ENCODE assay signal across 8 mouse cellular contexts in the genomic region with DNA sequence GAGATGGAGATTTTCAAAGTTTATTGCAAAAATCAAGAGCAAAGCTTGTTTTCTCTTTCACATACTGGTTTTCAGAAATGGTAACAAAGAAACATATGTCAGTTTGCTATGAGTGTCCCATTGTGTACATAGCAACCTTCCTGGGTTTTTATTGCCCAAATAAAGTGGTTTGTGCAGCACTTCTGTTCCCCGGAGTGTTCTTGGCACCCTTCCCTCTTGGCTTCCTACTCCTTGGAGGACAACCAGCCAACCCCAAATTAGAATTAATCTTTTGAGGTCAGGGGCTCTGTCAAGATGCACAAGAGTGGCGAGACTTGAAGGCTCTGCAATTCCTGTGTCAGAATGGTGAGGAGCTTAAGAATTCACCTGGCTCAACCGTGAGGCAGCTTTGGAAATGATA. TPM values are rescaled to one million over a fixed set of nuclear protein-coding genes. Genes with fewer than 3 reads are reported as not detected.
DNase-seq lines count a peak whose midpoint lies in the region; ATAC-seq and TF ChIP-seq lines count a peak whose summit lies in the region.

No protein-coding gene starts in this region.

- peak; percentile 32 for DNase-seq in gastrocnemius, adult 2 months
- DNase-seq in gastrocnemius, adult 8-10 months (ENCODE audit: low spot score in 2 of 2): no peak
- DNase-seq in NIH3T3 (ENCODE audit: low read depth): peak; percentile 40
- DNase-seq in gastrocnemius, postnatal 14 days: peak; percentile 10
- DNase-seq in kidney, postnatal 0 days (ENCODE audit: low spot score): peak; percentile 62
- peak; percentile 51 for DNase-seq in ovary, postnatal 14 days (ENCODE audit: low spot score)
- no peak for DNase-seq in yolk sac, embryonic 10.5 days (ENCODE audit: low spot score)
- no peak for DNase-seq in thymus, postnatal 36 days

- intact Hi-C loops in gastrocnemius, adult 2 months (cut with DNase I): no loop called here
- intact Hi-C loops in gastrocnemius, postnatal 14 days (cut with DNase I; ENCODE audit: low total_unique reads): no loop called here

- no peak overlapping the region for H3K27ac ChIP-seq in gastrocnemius, adult 2 months
- peak overlapping the region; percentile 52 for H3K27ac ChIP-seq in kidney, postnatal 0 days

- no peaks in the 10 kb centered on the region for H3K9me3 ChIP-seq in kidney, postnatal 0 days (replicated peaks; ENCODE audit: low read length)

- no peaks in the 10 kb centered on the region for H3K36me3 ChIP-seq in kidney, postnatal 0 days (ENCODE audit: insufficient read depth, low read length)

- no peak for ATAC-seq in kidney, postnatal 0 days (replicated peaks; ENCODE audit: low FRiP score, low read depth)

- WGBS in kidney, postnatal 0 days: 23% methylated on average over 3 of the region's 3 CpGs

- no peak for TF ChIP-seq CTCF in gastrocnemius, adult 2 months (IDR thresholded peaks at IDR 0.05)
- TF ChIP-seq CTCF in kidney, postnatal 0 days (IDR thresholded peaks at IDR 0.05; ENCODE audit: low read depth): no peak

- no peaks in the 10 kb centered on the region for H3K27me3 ChIP-seq in kidney, postnatal 0 days (ENCODE audit: insufficient read depth, low read length)

- no peak overlapping the region for H3K4me2 ChIP-seq in kidney, postnatal 0 days (ENCODE audit: low read length)

- H3K4me3 ChIP-seq in gastrocnemius, adult 2 months: no peak overlapping the region
- H3K4me3 ChIP-seq in kidney, postnatal 0 days (replicated peaks; ENCODE audit: low read depth, low read length): no peak overlapping the region

- no peak overlapping the region for H3K9ac ChIP-seq in kidney, postnatal 0 days (ENCODE audit: low read depth, low read length)

- H3K4me1 ChIP-seq in kidney, postnatal 0 days (replicated peaks; ENCODE audit: insufficient read depth, low read length): peaks cover 9% of the 10 kb centered on the region; the same call in 1 of the 2 replicates

RNA-seq across cellular contexts. Expression of a gene that starts 55.6 kb away (rescaled TPM):
- total RNA-seq in gastrocnemius, adult 2 months (2021): 1 to 10 TPM; 2.6 to 3.1 TPM
- 1 to 10 TPM; 1.5 to 4.1 (median 3.2) TPM for total RNA-seq in gastrocnemius, adult 8-10 months (2022)
- total RNA-seq in gastrocnemius, postnatal 14 days (2021): 1 to 10 TPM; 6.8 to 7.9 TPM
- 33.2 and 38.5 TPM in 2 replicates for polyA plus RNA-seq in kidney, postnatal 0 days (2015; fragmentation: Nextera tagmentation; extraction: Ambion mirVana)

Comparison
In these comparisons a context has a peak if more than half of its experiments do, and no peak if none do; other contexts are left out.
1. DNase-seq: peak in gastrocnemius, adult 2 months (single experiment), NIH3T3 (single experiment), gastrocnemius, postnatal 14 days (single experiment), kidney, postnatal 0 days (single experiment) and ovary, postnatal 14 days (single experiment); none in gastrocnemius, adult 8-10 months (0 of 2), yolk sac, embryonic 10.5 days (single experiment) and thymus, postnatal 36 days (0 of 2).